Mouse (Mus musculus): ENCODE data around the gene Amigo3.

DNA sequence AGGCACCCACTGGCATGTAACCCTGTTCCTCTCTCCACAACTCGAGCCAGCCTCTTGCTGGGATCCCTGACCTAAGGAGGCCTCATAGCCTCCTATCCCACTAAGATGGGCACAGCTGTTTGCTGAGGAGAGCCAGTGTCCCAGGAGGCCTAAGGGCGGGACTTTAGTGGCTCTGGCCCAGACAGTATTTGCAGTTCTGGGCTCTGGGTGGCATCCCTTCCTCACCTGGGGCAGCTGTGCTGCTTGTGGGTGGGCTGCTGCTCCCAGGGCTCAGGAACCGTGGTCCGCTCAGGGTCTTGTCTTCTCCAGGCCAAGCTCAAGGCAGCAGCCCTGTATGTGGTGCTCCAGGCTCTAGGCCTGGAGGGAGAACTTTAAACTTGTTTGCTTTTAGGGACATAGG, 6.4 kb upstream of the Amigo3 start:
- TF ChIP-seq CTCF (IDR thresholded peaks at IDR 0.05; ENCODE audit: borderline replicate concordance, control insufficient read depth, extremely low read depth, insufficient read depth, low read length, poor library complexity) (no peak), POLR2A (IDR thresholded peaks at IDR 0.05; ENCODE audit: control insufficient read depth, extremely low read depth, insufficient read depth, low read length, poor library complexity) (no peak)
